Mouse (Mus musculus) ovary, postnatal 10 days (tissue): ENCODE measurements around the gene Kat2b.
"Not testable (repeated sequence)": the region's sequence is repeated elsewhere in the genome, so short reads cannot be mapped to it uniquely, and the experiment has no call there.

ENCODE experiments used
- DNase-seq: peaks from one replicate; pipeline ENCODE4 v3.0.0; 2022; ENCODE audit warnings: low spot score

Kat2b gene

GRCm38 (mm10) chr17:53664267-53664666, 97.6 kb downstream of the Kat2b start:
- DNase-seq, result no peak

- DNase-seq, result no peak
Measured at GRCm38 (mm10) chr17:53664703-53665382, 98.2 kb downstream of the Kat2b start.

- no peak for DNase-seq
Measured at GRCm38 (mm10) chr17:53670453-53670852, 103.8 kb downstream of the Kat2b start.

GRCm38 (mm10) chr17:53678716-53679115, 112.1 kb downstream of the Kat2b start:
- DNase-seq, result no peak

- no peak for DNase-seq
Measured at GRCm38 (mm10) chr17:53688321-53688720, 121.7 kb downstream of the Kat2b start.

- peak; percentile 89 for DNase-seq
Measured at GRCm38 (mm10) chr17:53688877-53689802, 122.5 kb downstream of the Kat2b start, which contains the start of gene Sgo1. TSS of gene Sgo1 (minus strand) at chr17:53689333.

- no peak for DNase-seq
Measured at GRCm38 (mm10) chr17:53689946-53690345, 123.3 kb downstream of the Kat2b start.

GRCm38 (mm10) chr17:53694039-53694438, 127.4 kb downstream of the Kat2b start:
- no peak for DNase-seq

- DNase-seq, result not testable (repeated sequence)
Measured at GRCm38 (mm10) chr17:53697521-53697920, 130.9 kb downstream of the Kat2b start.

- DNase-seq, result no peak
Measured at GRCm38 (mm10) chr17:53714453-53714852, 147.8 kb downstream of the Kat2b start.

- DNase-seq, result not testable (repeated sequence)
Measured at GRCm38 (mm10) chr17:53715161-53715560, 148.5 kb downstream of the Kat2b start.

- DNase-seq, result no peak
Measured at GRCm38 (mm10) chr17:53718474-53718873, 151.8 kb downstream of the Kat2b start.

GRCm38 (mm10) chr17:53718916-53719315, 152.3 kb downstream of the Kat2b start:
- DNase-seq, result not testable (repeated sequence)
